Mouse (Mus musculus) adrenal gland, postnatal 36 days (tissue): ENCODE data around the gene Cdk18. TPM values are rescaled to one million over a fixed set of nuclear protein-coding genes. Genes with fewer than 3 reads are reported as not detected.

Source experiments
- DNase-seq, 2 experiments: peaks; one replicate each; pipeline ENCODE4 v3.0.0; 2021; ENCODE audit warnings: mixed read lengths in 1 of 2
- total RNA-seq, 2 experiments: library from RNA; stranded (reverse); gene quantifications; 2 replicates each; pipeline ENCODE4 v1.2.3; 2021

Cdk18 gene
- total RNA-seq, 2 experiments from 2014 or later = 14.2 to 21.2 TPM

GRCm38 (mm10) chr1:132150171-132150570 lies 10.7 kb upstream of the Cdk18 start:
- DNase-seq = peak in 1 of 2 experiments; percentile 18

GRCm38 (mm10) chr1:132149410-132149809 lies 9.9 kb upstream of the Cdk18 start:
- no peak for DNase-seq

- DNase-seq = peak; percentile 42 to 73
These were observed 6.6 kb upstream of the Cdk18 start for GRCm38 (mm10) chr1:132145973-132146685.

- DNase-seq = no peak
These were observed 5.4 kb upstream of the Cdk18 start for GRCm38 (mm10) chr1:132144837-132145236.

GRCm38 (mm10) chr1:132144223-132144622 lies 4.7 kb upstream of the Cdk18 start:
- no peak for DNase-seq

- DNase-seq = no peak
These were observed 4.2 kb upstream of the Cdk18 start for GRCm38 (mm10) chr1:132143730-132144129.

GRCm38 (mm10) chr1:132143079-132143478 lies 3.6 kb upstream of the Cdk18 start:
- peak; percentile 41 to 42 for DNase-seq

- DNase-seq = peak in 1 of 2 experiments; percentile 39
These were observed 2.3 kb upstream of the Cdk18 start for GRCm38 (mm10) chr1:132141753-132142152.

GRCm38 (mm10) chr1:132141166-132141565 lies 1.7 kb upstream of the Cdk18 start:
- DNase-seq = no peak

GRCm38 (mm10) chr1:132140574-132140973 lies 1.1 kb upstream of the Cdk18 start:
- DNase-seq = peak in 1 of 2 experiments; percentile 25

- peak; percentile 71 to 77 for DNase-seq
These were observed 687 bp upstream of the Cdk18 start for GRCm38 (mm10) chr1:132140171-132140570.

GRCm38 (mm10) chr1:132138576-132139415 lies 688 bp downstream of the Cdk18 start:
- peak in 1 of 2 experiments; percentile 27 for DNase-seq

GRCm38 (mm10) chr1:132137935-132138575 lies 1.4 kb downstream of the Cdk18 start:
- DNase-seq = peak in 1 of 2 experiments; percentile 52

- DNase-seq = no peak
These were observed 2.6 kb downstream of the Cdk18 start for GRCm38 (mm10) chr1:132136847-132137246.

- DNase-seq = no peak
These were observed 3.9 kb downstream of the Cdk18 start for GRCm38 (mm10) chr1:132135631-132136030.

GRCm38 (mm10) chr1:132128311-132128710 lies 11.2 kb downstream of the Cdk18 start:
- DNase-seq = no peak

GRCm38 (mm10) chr1:132125803-132126405 lies 13.6 kb downstream of the Cdk18 start:
- peak in 1 of 2 experiments; percentile 30 for DNase-seq

GRCm38 (mm10) chr1:132125249-132125648 lies 14.2 kb downstream of the Cdk18 start:
- no peak for DNase-seq

- DNase-seq = no peak
These were observed 16.0 kb downstream of the Cdk18 start for GRCm38 (mm10) chr1:132123420-132124014.

GRCm38 (mm10) chr1:132121895-132122294 lies 17.6 kb downstream of the Cdk18 start:
- DNase-seq = no peak

GRCm38 (mm10) chr1:132121236-132121635 lies 18.2 kb downstream of the Cdk18 start:
- DNase-seq = peak; percentile 90

- DNase-seq = peak; percentile 70 to 78
These were observed 22.9 kb downstream of the Cdk18 start for GRCm38 (mm10) chr1:132116606-132117005.
